Mouse (Mus musculus) heart, embryonic 11.5 days (tissue): ENCODE results near the gene Il18. TPM values are rescaled to one million over a fixed set of nuclear protein-coding genes. Genes with fewer than 3 reads are reported as not detected.

Experiments
- ATAC-seq: fragments of 200-750 bp; cut with Nextera tagmentation; replicated peaks from 2 replicates; pipeline ENCODE4 v1.8.0; 2017; ENCODE audit warnings: moderate library complexity; ENCODE audit not compliant: insufficient number of reproducible peaks, low FRiP score, low TSS enrichment
- H3K27ac ChIP-seq: fragments of 300-500 bp; sonication (generic); 2 replicates; pipeline ENCODE4 v1.5.1; 2014; ENCODE audit warnings: mild to moderate bottlenecking, low read depth, low read length
- H3K27me3 ChIP-seq: fragments of 300-500 bp; sonication (generic); 2 replicates; pipeline ENCODE4 v1.6.1; 2014; ENCODE audit warnings: mild to moderate bottlenecking, low read length, mixed read lengths; ENCODE audit not compliant: control insufficient read depth, insufficient read depth
- H3K36me3 ChIP-seq: fragments of 300-500 bp; sonication (generic); 2 replicates; pipeline ENCODE4 v1.6.1; 2014; ENCODE audit warnings: mild to moderate bottlenecking, low read length, moderate library complexity, mixed read lengths; ENCODE audit not compliant: control insufficient read depth, insufficient read depth
- H3K4me1 ChIP-seq: fragments of 300-500 bp; sonication (generic); 2 replicates; pipeline ENCODE4 v1.6.1; 2014; ENCODE audit warnings: low read length; ENCODE audit not compliant: control insufficient read depth, insufficient read depth
- H3K4me2 ChIP-seq: fragments of 300-500 bp; sonication (generic); 2 replicates; pipeline ENCODE4 v1.6.1; 2014; ENCODE audit warnings: mild to moderate bottlenecking, moderate library complexity
- H3K4me3 ChIP-seq: fragments of 300-500 bp; sonication (generic); 2 replicates; pipeline ENCODE4 v1.5.1; 2014; ENCODE audit warnings: low read depth, low read length
- H3K9ac ChIP-seq: fragments of 300-500 bp; sonication (generic); 2 replicates; pipeline ENCODE4 v1.6.1; 2014; ENCODE audit warnings: mild to moderate bottlenecking, low read depth, low read length, moderate library complexity
- H3K9me3 ChIP-seq: fragments of 300-500 bp; sonication (generic); replicated peaks from 2 replicates; pipeline ENCODE4 v1.6.1; 2016; ENCODE audit warnings: low read length; ENCODE audit not compliant: control insufficient read depth
- WGBS: fragments of 180-500 bp; shearing (Covaris S2); extraction: QIAGEN DNeasy Blood & Tissue Kit; methylation state at CpG from one replicate; pipeline ENCODE4 v1.1.7; 2014; ENCODE audit not compliant: insufficient replicate concordance; 5-methylcytosine and 5-hydroxymethylcytosine counted together
- polyA plus RNA-seq: library from polyadenylated mRNA; unstranded; fragments of >200 nt; fragmentation: Nextera tagmentation; extraction: Ambion mirVana; gene quantifications from 2 replicates; pipeline ENCODE4 v1.2.1, GENCODE M21; 2014

The Il18 gene
- 5.5 and 5.8 TPM in 2 replicates for polyA plus RNA-seq

GRCm38 (mm10) chr9:50554241-50555093 is at the start of gene Il18:
Il18 (plus strand) TSS chr9:50554827.
- 24% methylated on average over 12 of the region's 12 CpGs for WGBS
- no peaks in the 10 kb centered on the region for H3K4me1 ChIP-seq
- H3K4me3 ChIP-seq = no peak within 1 kb of the TSS
- ATAC-seq = no peak
- H3K27ac ChIP-seq = no peak within 1 kb of the TSS; the same call in 1 of the 2 replicates
- no peaks in the 10 kb centered on the region for H3K9me3 ChIP-seq
- H3K4me2 ChIP-seq = peak within 1 kb of the TSS; percentile 42
- H3K27me3 ChIP-seq = no peaks in the 10 kb centered on the region; the same call in 1 of the 2 replicates
- H3K9ac ChIP-seq = no peak within 1 kb of the TSS
- H3K36me3 ChIP-seq = no peaks in the 10 kb centered on the region

- no peaks in the 10 kb centered on the region for H3K36me3 ChIP-seq
- peaks cover 4% of the 10 kb centered on the region for H3K4me1 ChIP-seq
- no peak for ATAC-seq
- H3K4me2 ChIP-seq = peak overlapping the region; percentile 16; the same call in 1 of the 2 replicates
- 0 out of 2 replicates have a peak overlapping the region, but pooled peaks have one; percentile 16 for H3K9ac ChIP-seq
- no peaks in the 10 kb centered on the region for H3K9me3 ChIP-seq
- no peak overlapping the region for H3K27ac ChIP-seq
- no peak overlapping the region for H3K4me3 ChIP-seq
- H3K27me3 ChIP-seq = no peaks in the 10 kb centered on the region
- 50% methylated on average over 6 of the region's 6 CpGs for WGBS
Observed at GRCm38 (mm10) chr9:50505405-50505804, 49.2 kb upstream of the Il18 start.

GRCm38 (mm10) chr9:50507570-50507969 is 47.1 kb upstream of the Il18 start:
- H3K36me3 ChIP-seq = no peaks in the 10 kb centered on the region
- H3K9me3 ChIP-seq = no peaks in the 10 kb centered on the region
- no peak overlapping the region for H3K4me2 ChIP-seq
- H3K27ac ChIP-seq = no peak overlapping the region
- H3K4me1 ChIP-seq = peaks cover 4% of the 10 kb centered on the region
- H3K27me3 ChIP-seq = no peaks in the 10 kb centered on the region
- 38% methylated on average over 7 of the region's 7 CpGs for WGBS
- no peak for ATAC-seq
- no peak overlapping the region for H3K4me3 ChIP-seq
- no peak overlapping the region for H3K9ac ChIP-seq

GRCm38 (mm10) chr9:50515462-50515861 is 39.2 kb upstream of the Il18 start:
- Histone ChIP-seq H3K27ac (no peak overlapping the region), H3K27me3 (no peaks in the 10 kb centered on the region), H3K36me3 (no peaks in the 10 kb centered on the region), H3K4me1 (0 out of 2 replicates have a peak, but pooled peaks cover 3% of the 10 kb centered on the region), H3K4me2 (no peak overlapping the region), H3K4me3 (no peak overlapping the region), H3K9ac (no peak overlapping the region), H3K9me3 (no peaks in the 10 kb centered on the region)
- WGBS = 61% methylated on average over 5 of the region's 5 CpGs
- no peak for ATAC-seq

GRCm38 (mm10) chr9:50518781-50519180 is 35.8 kb upstream of the Il18 start:
- H3K27me3 ChIP-seq = no peaks in the 10 kb centered on the region
- H3K27ac ChIP-seq = no peak overlapping the region
- H3K9ac ChIP-seq = no peak overlapping the region
- H3K36me3 ChIP-seq = no peaks in the 10 kb centered on the region
- no peak overlapping the region for H3K4me2 ChIP-seq
- H3K4me1 ChIP-seq = 0 out of 2 replicates have a peak, but pooled peaks cover 3% of the 10 kb centered on the region
- no peak overlapping the region for H3K4me3 ChIP-seq
- ATAC-seq = no peak
- H3K9me3 ChIP-seq = no peaks in the 10 kb centered on the region
- WGBS = 11% methylated on average over 2 of the region's 2 CpGs

GRCm38 (mm10) chr9:50520748-50521147 is 33.9 kb upstream of the Il18 start:
- Histone ChIP-seq H3K4me2 (no peak overlapping the region), H3K27ac (no peak overlapping the region), H3K27me3 (no peaks in the 10 kb centered on the region), H3K36me3 (no peaks in the 10 kb centered on the region), H3K9ac (no peak overlapping the region), H3K4me3 (no peak overlapping the region), H3K9me3 (no peaks in the 10 kb centered on the region), H3K4me1 (no peaks in the 10 kb centered on the region)
- ATAC-seq = no peak
- WGBS = 81% methylated on average over 6 of the region's 6 CpGs

GRCm38 (mm10) chr9:50521562-50521961 is 33.1 kb upstream of the Il18 start:
- no peak overlapping the region for H3K4me2 ChIP-seq
- WGBS = 52% methylated on average over 2 of the region's 2 CpGs
- H3K36me3 ChIP-seq = no peaks in the 10 kb centered on the region
- H3K27me3 ChIP-seq = no peaks in the 10 kb centered on the region
- no peak overlapping the region for H3K27ac ChIP-seq
- no peaks in the 10 kb centered on the region for H3K4me1 ChIP-seq
- H3K9me3 ChIP-seq = no peaks in the 10 kb centered on the region
- H3K4me3 ChIP-seq = no peak overlapping the region
- no peak for ATAC-seq
- H3K9ac ChIP-seq = no peak overlapping the region

- no peak overlapping the region for H3K27ac ChIP-seq
- no peaks in the 10 kb centered on the region for H3K27me3 ChIP-seq
- H3K4me3 ChIP-seq = no peak overlapping the region
- no peaks in the 10 kb centered on the region for H3K9me3 ChIP-seq
- 83% methylated on average over 5 of the region's 5 CpGs for WGBS
- no peak overlapping the region for H3K9ac ChIP-seq
- H3K4me1 ChIP-seq = peaks cover 1% of the 10 kb centered on the region
- no peak for ATAC-seq
- no peak overlapping the region for H3K4me2 ChIP-seq
- H3K36me3 ChIP-seq = no peaks in the 10 kb centered on the region
Observed at GRCm38 (mm10) chr9:50522574-50522973, 32.1 kb upstream of the Il18 start.

GRCm38 (mm10) chr9:50524936-50525335 is 29.7 kb upstream of the Il18 start:
- no peaks in the 10 kb centered on the region for H3K9me3 ChIP-seq
- no peak overlapping the region for H3K27ac ChIP-seq
- H3K27me3 ChIP-seq = no peaks in the 10 kb centered on the region
- H3K9ac ChIP-seq = no peak overlapping the region
- H3K36me3 ChIP-seq = no peaks in the 10 kb centered on the region
- H3K4me1 ChIP-seq = peaks cover 5% of the 10 kb centered on the region
- WGBS = 89% methylated on average over 5 of the region's 5 CpGs
- H3K4me2 ChIP-seq = no peak overlapping the region
- no peak for ATAC-seq
- no peak overlapping the region for H3K4me3 ChIP-seq
